Mouse (Mus musculus): ENCODE measurements at regions not wholly inside any gene's neighbourhood (a gene's known extent, or its start where the extent isn't known, plus 50 kb on each side); places are given as distances from the start of the nearest gene placed in this dataset.

DNA sequence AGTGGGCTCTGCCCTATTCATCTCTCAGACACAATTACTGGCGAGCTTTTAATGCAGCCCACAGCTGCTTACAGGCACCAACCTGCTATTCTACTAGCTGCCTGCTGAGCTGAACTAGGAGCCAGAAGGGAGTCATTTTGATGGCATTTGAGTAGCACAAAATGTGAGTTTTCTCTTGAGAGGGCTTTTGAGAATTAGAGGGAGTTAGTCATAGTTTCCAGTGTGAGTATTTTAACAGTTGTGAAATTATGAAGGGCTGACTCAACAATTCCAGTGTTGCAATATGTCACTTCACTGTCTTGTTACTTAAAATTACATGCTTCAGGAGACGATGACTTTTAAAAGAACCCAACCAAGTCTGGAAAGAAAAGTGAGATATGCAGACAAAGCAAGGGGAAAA lies 54.4 kb upstream of the Ly86 start:
- no peak for ATAC-seq (ENCODE audit: insufficient read depth)
- H3K4me1 ChIP-seq (replicated peaks; ENCODE audit: control insufficient read depth in 2 of 2, insufficient read depth in 2 of 2, low read length in 1 of 2), result no peaks in the 10 kb centered on the region
- no peaks in the 10 kb centered on the region for H3K36me3 ChIP-seq (replicated peaks; ENCODE audit: control insufficient read depth, insufficient read depth, low read depth)
- H3K4me2 ChIP-seq (ENCODE audit: low read depth), result no peak overlapping the region
- WGBS (ENCODE audit: insufficient replicate concordance), result 34% methylated on average over 2 of the region's 2 CpGs
- H3K27ac ChIP-seq, result no peak overlapping the region
- TF ChIP-seq EP300 (IDR thresholded peaks at IDR 0.05; ENCODE audit: low read depth) (peak; percentile 14; the same call in 1 of the 2 replicates), CTCF (IDR thresholded peaks at IDR 0.05; ENCODE audit: low read depth) (no peak)
- H3K9me3 ChIP-seq (ENCODE audit: control insufficient read depth, low read length), result no peaks in the 10 kb centered on the region
- H3K27me3 ChIP-seq (ENCODE audit: control insufficient read depth, insufficient read depth, low read length), result no peaks in the 10 kb centered on the region
- H3K4me3 ChIP-seq (ENCODE audit: insufficient read depth in 1 of 2, low read depth in 2 of 2, low read length in 2 of 2), result no peak overlapping the region
- peak in 1 of 3 experiments; percentile 30 for DNase-seq (ENCODE audit: low read depth in 3 of 3, low spot score in 3 of 3)
- H3K9ac ChIP-seq (replicated peaks), result no peak overlapping the region

DNA sequence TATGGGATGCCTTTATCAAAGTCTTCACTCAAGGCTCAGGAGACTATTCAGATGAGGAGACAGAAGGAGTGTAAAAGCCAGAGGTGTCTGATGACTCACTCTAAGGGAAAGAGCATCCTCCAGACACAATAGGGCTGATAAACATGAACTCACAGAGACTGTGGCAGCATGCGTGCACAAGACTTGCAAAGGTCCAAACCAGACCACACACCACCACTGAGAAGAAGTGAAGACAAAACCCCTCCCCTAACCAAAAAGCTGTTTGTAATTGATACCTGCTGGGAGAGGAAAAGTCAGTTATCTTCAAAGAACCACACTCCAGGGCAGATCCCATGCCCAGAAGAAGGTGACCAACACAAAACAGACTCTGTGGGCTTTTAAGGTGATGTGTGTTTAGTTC lies 56.0 kb upstream of the Ly86 start:
- ATAC-seq (ENCODE audit: insufficient read depth) (no peak; the same call in 1 of the 2 replicates), DNase-seq (ENCODE audit: low read depth in 3 of 3, low spot score in 3 of 3) (no peak)
- H3K9ac ChIP-seq (replicated peaks), result no peak overlapping the region
- no peak overlapping the region for H3K27ac ChIP-seq
- TF ChIP-seq CTCF (IDR thresholded peaks at IDR 0.05; ENCODE audit: low read depth) (no peak), EP300 (IDR thresholded peaks at IDR 0.05; ENCODE audit: low read depth) (no peak)
- no peak overlapping the region for H3K4me2 ChIP-seq (ENCODE audit: low read depth)
- WGBS (ENCODE audit: insufficient replicate concordance), result 28% methylated on average over 1 of the region's 1 CpGs
- no peaks in the 10 kb centered on the region for H3K4me1 ChIP-seq (replicated peaks; ENCODE audit: control insufficient read depth in 2 of 2, insufficient read depth in 2 of 2, low read length in 1 of 2)
- no peak overlapping the region for H3K4me3 ChIP-seq (ENCODE audit: insufficient read depth in 1 of 2, low read depth in 2 of 2, low read length in 2 of 2)
- H3K9me3 ChIP-seq (ENCODE audit: control insufficient read depth, low read length), result no peaks in the 10 kb centered on the region
- no peaks in the 10 kb centered on the region for H3K36me3 ChIP-seq (replicated peaks; ENCODE audit: control insufficient read depth, insufficient read depth, low read depth)
- no peaks in the 10 kb centered on the region for H3K27me3 ChIP-seq (ENCODE audit: control insufficient read depth, insufficient read depth, low read length)

- no peak for DNase-seq (ENCODE audit: low read depth in 3 of 3, low spot score in 3 of 3)
- WGBS (ENCODE audit: insufficient replicate concordance), result 30% methylated on average over 5 of the region's 5 CpGs
Observed at GRCm38 (mm10) chr13:37282515-37282914, 62.5 kb upstream of the Ly86 start.

GRCm38 (mm10) chr13:37279078-37279789 lies 65.8 kb upstream of the Ly86 start:
- no peak for TF ChIP-seq EP300 (IDR thresholded peaks at IDR 0.05; ENCODE audit: low read depth)
- TF ChIP-seq CTCF (IDR thresholded peaks at IDR 0.05; ENCODE audit: low read depth), result peak; percentile 64
- WGBS (ENCODE audit: insufficient replicate concordance), result 62% methylated on average over 8 of the region's 8 CpGs
- H3K9me3 ChIP-seq (ENCODE audit: control insufficient read depth, low read length), result no peaks in the 10 kb centered on the region
- no peak overlapping the region for H3K4me3 ChIP-seq (ENCODE audit: insufficient read depth in 1 of 2, low read depth in 2 of 2, low read length in 2 of 2)
- H3K4me1 ChIP-seq (replicated peaks; ENCODE audit: control insufficient read depth in 2 of 2, insufficient read depth in 2 of 2, low read length in 1 of 2), result no peaks in the 10 kb centered on the region
- no peak overlapping the region for H3K4me2 ChIP-seq (ENCODE audit: low read depth)
- no peak for ATAC-seq (ENCODE audit: insufficient read depth)
- no peak overlapping the region for H3K9ac ChIP-seq (replicated peaks)
- no peak overlapping the region for H3K27ac ChIP-seq
- no peak for DNase-seq (ENCODE audit: low read depth in 3 of 3, low spot score in 3 of 3)
- H3K27me3 ChIP-seq (ENCODE audit: control insufficient read depth, insufficient read depth, low read length), result no peaks in the 10 kb centered on the region
- H3K36me3 ChIP-seq (replicated peaks; ENCODE audit: control insufficient read depth, insufficient read depth, low read depth), result no peaks in the 10 kb centered on the region

More at GRCm38 (mm10) chr13:37282515-37282914, 62.5 kb upstream of the Ly86 start:
- no peak overlapping the region for H3K4me3 ChIP-seq (ENCODE audit: insufficient read depth in 1 of 2, low read depth in 2 of 2, low read length in 2 of 2)
- H3K4me2 ChIP-seq (ENCODE audit: low read depth), result no peak overlapping the region
- ATAC-seq (ENCODE audit: insufficient read depth), result no peak
- TF ChIP-seq EP300 (IDR thresholded peaks at IDR 0.05; ENCODE audit: low read depth) (no peak), CTCF (IDR thresholded peaks at IDR 0.05; ENCODE audit: low read depth) (no peak)
- H3K4me1 ChIP-seq (replicated peaks; ENCODE audit: control insufficient read depth in 2 of 2, insufficient read depth in 2 of 2, low read length in 1 of 2), result no peaks in the 10 kb centered on the region
- no peaks in the 10 kb centered on the region for H3K9me3 ChIP-seq (ENCODE audit: control insufficient read depth, low read length)
- no peak overlapping the region for H3K9ac ChIP-seq (replicated peaks)
- H3K27me3 ChIP-seq (ENCODE audit: control insufficient read depth, insufficient read depth, low read length), result no peaks in the 10 kb centered on the region
- no peaks in the 10 kb centered on the region for H3K36me3 ChIP-seq (replicated peaks; ENCODE audit: control insufficient read depth, insufficient read depth, low read depth)
- H3K27ac ChIP-seq, result no peak overlapping the region

DNA sequence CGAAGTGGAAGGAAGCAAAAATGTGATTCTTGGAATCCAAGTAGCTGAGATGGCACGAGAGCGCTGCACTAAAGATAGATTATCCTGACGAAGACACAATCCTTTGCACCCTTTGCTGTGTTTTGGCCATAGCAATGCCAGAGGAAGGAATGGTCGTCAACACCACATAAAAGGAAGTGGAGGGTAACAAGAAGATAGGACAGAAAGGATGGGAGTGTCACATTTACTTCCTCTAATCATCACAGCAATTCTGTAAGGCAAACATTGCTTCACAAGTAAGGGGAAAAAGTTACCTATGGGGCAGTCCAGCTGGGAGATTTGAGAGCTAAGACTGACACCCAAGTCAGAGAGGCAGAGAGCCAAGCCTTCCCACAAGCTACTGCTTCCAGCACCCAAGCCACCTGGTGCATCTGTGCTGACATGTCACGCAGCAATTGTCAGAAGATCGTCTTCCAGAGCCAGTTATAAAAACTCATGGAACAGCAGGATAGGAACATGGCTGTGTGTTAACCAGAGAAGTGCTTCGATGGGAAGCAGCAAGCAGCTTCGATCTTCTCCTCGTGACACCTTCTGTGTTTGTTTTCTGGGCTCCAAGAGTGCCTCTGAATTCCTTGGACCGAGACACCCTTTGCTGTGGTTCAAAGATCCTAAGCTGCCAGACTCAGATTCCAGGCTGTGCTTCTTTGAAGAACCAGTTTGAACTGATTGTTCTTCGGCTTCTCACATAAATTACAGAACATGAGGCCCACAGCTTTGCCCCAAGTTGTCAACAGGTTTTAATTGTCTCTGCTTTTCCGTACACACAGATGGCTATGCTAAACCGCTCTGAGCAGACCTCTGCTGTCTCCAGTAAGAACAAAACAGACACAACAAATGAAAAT lies 95.2 kb upstream of the Ly86 start:
- TF ChIP-seq CTCF (IDR thresholded peaks at IDR 0.05; ENCODE audit: low read depth) (no peak), EP300 (IDR thresholded peaks at IDR 0.05; ENCODE audit: low read depth) (no peak)
- Histone ChIP-seq H3K4me1 (replicated peaks; ENCODE audit: control insufficient read depth in 2 of 2, insufficient read depth in 2 of 2, low read length in 1 of 2) (no peaks in the 10 kb centered on the region), H3K4me3 (ENCODE audit: insufficient read depth in 1 of 2, low read depth in 2 of 2, low read length in 2 of 2) (no peak overlapping the region), H3K36me3 (replicated peaks; ENCODE audit: control insufficient read depth, insufficient read depth, low read depth) (no peaks in the 10 kb centered on the region), H3K27ac (no peak overlapping the region), H3K4me2 (ENCODE audit: low read depth) (no peak overlapping the region), H3K27me3 (ENCODE audit: control insufficient read depth, insufficient read depth, low read length) (no peaks in the 10 kb centered on the region), H3K9ac (replicated peaks) (no peak overlapping the region), H3K9me3 (ENCODE audit: control insufficient read depth, low read length) (no peaks in the 10 kb centered on the region)
- DNase-seq (ENCODE audit: low read depth in 3 of 3, low spot score in 3 of 3) (peak in 1 of 3 experiments; percentile 1), ATAC-seq (ENCODE audit: insufficient read depth) (no peak)
- WGBS (ENCODE audit: insufficient replicate concordance), result 50% methylated on average over 14 of the region's 14 CpGs

All from liver, embryonic 14.5 days (tissue).